Mouse (Mus musculus) urinary bladder, postnatal 14 days (tissue): ENCODE results near the gene Zcchc3.
"Not testable (repeated sequence)": the region's sequence is repeated elsewhere in the genome, so short reads cannot be mapped to it uniquely, and the experiment has no call there.

Experiments used
- DNase-seq: peaks from one replicate; pipeline ENCODE4 v3.0.0; 2021; ENCODE audit warnings: low spot score

Gene Zcchc3

DNA sequence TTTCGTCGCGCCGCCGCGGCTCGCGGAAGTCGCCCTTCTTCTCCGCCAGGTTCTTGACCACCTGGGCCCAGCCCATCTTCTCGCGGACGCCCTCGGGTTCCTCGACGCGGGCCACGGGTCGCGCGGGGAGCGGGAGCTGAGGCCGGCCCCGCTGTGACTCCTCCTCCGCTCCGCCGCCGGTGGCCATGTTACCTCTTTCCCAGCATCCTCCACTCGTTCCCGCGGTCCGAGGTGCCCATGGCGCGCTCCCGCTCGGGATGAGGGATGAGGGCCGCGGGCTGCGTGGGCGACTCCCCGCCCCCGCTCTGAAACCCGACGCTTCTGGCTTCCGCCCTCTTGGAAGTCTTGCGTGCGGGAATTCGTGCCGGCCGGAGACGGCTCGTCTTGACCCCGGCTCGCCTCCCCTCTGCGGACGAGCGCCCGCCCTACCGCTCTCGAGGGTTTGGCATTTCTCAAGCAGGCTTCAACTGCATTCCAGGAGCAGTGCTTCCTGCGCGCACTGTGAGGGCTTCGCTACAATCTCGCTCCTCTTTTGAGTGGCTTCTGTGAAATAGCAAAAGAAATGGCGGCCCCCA, at the start of gene Zcchc3:
TSS of gene Zcchc3 (minus strand) at position 437 of the 575 bp plus-strand sequence.
- peak; percentile 90 for DNase-seq

DNA sequence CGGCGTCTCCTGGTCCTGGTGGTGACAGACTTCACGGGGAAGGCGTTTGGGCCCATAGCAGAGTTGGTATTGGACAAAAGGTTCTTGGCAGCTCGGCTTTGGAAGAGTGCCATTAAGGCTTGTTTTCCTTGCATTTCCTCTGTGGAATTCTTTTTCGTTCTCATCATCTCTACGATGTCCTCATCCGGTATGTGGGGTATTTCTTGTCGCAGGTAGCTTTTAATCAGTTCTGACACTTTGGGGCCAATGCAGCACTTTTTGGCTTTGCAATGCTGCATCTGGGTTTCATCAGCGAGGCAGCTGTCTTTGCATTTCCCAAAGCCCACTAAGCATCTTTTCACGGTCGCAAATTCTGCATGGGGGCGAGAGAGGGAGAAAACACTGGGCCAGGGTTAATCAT, 44.4 kb upstream of the Zcchc3 start:
- DNase-seq = no peak

DNA sequence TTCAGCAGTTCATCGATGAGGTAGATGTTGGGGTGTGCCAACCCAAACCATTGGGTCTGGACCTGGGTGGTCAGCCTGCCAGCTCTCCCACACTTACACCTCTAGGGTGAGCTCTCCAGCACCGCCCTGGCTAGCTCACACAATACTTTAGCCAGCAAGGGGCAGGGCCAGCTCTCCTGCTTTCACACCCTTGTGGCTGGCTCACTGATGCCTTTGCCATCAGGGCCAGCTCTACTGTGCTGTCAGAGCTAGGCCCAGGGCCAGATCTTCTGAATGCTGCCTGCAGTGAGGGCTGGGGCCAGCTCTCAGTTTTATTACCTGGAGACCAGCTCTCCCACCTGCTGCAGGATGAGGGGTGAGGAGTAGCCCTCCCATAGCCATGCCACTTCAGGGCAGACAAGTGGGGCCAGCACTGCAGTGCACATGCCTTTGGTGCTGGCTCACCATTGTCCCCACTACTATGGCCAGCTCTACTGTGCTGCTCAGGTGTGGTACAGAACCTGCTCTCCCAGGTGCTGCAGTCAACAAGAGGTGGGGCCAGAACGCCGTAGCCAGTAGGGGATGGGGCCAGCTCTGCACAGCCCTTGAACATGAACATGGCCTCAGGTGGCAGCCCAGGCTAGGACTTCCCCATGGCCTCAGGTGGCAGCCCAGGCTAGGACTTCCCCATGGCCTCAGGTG, 37.4 kb upstream of the Zcchc3 start:
- no peak for DNase-seq

DNA sequence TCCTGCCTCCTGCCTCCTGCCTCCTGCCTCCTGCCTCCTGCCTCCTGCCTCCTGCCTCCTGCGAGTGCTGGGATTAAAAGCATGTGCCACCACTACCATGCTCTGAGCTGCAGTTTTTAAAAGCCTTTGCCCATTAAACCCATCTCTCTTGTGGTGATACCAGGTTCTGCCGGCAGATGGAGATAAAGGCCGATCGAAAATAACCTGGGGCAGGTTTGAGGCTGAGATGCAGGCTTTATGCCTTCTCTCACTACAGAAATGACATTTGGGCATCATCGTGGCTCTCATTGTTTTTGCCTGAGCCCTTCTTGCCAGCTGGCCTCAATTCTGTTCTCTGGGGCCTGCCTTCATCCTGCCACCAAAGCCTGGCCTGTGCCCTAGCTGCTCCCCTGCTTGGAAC, 35.4 kb upstream of the Zcchc3 start:
- peak; percentile 58 for DNase-seq

DNA sequence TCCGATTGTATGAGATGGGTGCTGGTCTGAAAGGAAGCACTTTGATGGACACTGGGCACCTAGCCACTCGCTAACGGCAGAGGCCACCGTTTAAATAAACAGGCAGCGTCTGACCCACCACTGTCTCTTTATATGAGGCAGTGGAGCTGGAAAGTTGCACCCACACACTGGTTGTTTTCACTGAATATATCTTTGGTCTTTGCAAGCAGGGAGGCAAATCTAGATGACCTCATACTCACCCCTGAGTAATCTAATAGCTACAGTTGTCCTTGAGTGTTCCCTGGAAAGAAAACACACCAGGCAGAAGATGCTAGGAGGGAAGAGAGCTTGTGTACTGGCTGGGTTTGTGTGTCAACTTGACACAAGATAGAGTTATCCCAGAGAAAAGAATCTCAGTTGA, 32.6 kb upstream of the Zcchc3 start:
- no peak for DNase-seq

DNA sequence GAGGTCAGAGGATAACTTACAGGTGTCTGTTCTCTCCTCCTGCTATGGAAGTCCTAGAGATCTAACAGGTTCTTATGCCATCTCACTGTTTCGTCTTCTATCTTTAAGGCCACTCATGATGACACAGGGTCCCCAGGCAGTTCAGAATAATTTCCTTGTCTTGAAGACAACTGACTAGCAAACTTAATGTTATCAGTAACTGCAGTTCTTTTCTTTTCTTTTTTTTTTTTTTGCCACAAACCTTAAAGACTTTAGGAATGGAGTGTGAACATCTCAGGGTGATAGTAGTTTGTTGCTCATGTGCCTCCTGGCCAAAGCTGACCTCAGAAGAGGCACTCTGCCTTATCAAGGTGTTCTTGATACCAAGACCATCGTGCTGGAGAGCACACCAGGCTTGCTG, 31.8 kb upstream of the Zcchc3 start:
- DNase-seq = no peak

- no peak for DNase-seq
These were observed 28.5 kb upstream of the Zcchc3 start for GRCm38 (mm10) chr2:152443281-152443680.

- no peak for DNase-seq
These were observed 27.5 kb upstream of the Zcchc3 start for GRCm38 (mm10) chr2:152442322-152442721.

GRCm38 (mm10) chr2:152439833-152440232, 25.0 kb upstream of the Zcchc3 start:
- DNase-seq = no peak

- DNase-seq = no peak
These were observed 24.1 kb upstream of the Zcchc3 start for GRCm38 (mm10) chr2:152438963-152439362.

GRCm38 (mm10) chr2:152436983-152437860, 22.4 kb upstream of the Zcchc3 start:
- DNase-seq = peak; percentile 81

- no peak for DNase-seq
These were observed 21.6 kb upstream of the Zcchc3 start for GRCm38 (mm10) chr2:152436405-152436901.

DNA sequence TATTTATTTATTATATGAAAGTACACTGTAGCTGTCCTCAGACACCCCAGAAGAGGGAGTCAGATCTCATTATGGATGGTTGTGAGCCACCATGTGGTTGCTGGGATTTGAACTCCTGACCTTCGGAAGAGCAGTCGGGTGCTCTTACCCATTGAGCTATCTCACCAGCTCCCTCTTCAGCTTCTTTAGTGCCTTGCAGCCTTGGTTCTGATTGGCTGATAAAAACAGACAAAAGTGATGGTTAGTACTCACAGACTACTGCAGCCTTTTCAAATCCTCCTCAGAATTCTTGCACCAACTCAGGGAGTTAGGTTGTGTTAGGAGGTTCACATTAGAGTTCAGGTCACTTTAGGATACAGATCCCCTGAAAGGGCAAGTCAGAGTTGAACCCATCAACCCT, 13.7 kb upstream of the Zcchc3 start:
- DNase-seq = not testable (repeated sequence)

- DNase-seq = no peak
These were observed 12.7 kb upstream of the Zcchc3 start for GRCm38 (mm10) chr2:152427493-152427892.

- no peak for DNase-seq
These were observed 959 bp upstream of the Zcchc3 start for GRCm38 (mm10) chr2:152415786-152416185.

GRCm38 (mm10) chr2:152415287-152415686, 460 bp upstream of the Zcchc3 start, which contains the start of gene 6820408C15Rik:
Gene 6820408C15Rik (plus strand): TSS chr2:152415587.
- DNase-seq = no peak

GRCm38 (mm10) chr2:152413765-152414584, 852 bp downstream of the Zcchc3 start:
- DNase-seq = peak; percentile 34

DNA sequence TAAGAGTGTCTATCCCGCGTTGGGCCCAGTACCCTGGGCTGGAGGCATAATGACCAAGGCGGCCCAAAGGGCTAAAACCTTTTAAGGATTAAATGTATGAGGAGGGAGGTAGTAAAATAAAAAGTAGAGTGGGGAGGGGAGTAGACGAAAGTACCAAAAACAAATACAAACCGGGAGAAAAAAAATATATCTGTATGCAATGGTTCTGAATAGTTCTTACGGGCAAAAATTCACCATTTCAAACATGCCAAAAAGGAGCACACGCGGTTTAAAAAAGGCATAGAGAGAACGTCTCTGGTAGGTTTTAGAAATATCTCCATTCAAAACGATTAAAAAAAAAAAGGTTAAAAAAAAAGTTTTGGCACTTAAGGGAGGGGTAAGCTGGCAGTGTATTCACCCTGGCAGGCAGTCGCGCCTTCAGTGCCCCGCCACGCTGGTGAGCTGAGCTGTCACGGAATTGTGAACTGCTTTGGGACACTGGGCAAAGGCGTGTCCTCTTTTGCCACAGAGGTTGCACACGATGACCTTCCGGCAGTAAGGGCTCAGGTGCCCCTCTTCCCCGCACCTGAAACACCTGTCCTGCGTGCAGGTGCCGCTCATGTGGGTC, 1.6 kb downstream of the Zcchc3 start:
- DNase-seq = no peak

GRCm38 (mm10) chr2:152412526-152413157, 2.2 kb downstream of the Zcchc3 start:
- DNase-seq = no peak

- DNase-seq = no peak
These were observed 3.4 kb downstream of the Zcchc3 start for GRCm38 (mm10) chr2:152411471-152411870.

DNA sequence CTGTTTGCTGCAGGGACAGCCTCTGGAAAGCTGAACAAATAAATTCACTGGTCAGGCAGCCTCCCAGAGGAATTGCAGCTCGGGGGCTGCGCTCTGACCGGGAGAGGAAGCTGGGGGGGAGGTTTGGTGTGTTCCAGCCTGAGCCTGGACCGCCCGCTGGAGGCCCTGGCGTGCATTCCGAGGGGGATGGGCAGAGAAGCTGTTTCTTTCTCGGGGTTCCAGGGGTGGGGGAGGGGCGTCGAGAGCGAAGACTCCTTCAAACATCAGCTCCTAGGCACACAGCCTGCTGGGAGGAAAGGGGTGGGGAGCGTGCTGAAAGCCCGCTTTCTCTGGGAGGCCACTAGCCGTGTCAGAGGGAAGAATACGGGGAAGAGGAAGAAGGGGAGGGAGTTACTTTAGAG, 3.9 kb downstream of the Zcchc3 start:
- peak; percentile 85 for DNase-seq
